Mouse (Mus musculus) heart, adult 9 months (tissue): ENCODE measurements around the gene Chrnb2.

Experiments
- DNase-seq, 2 experiments: peaks; one replicate each; pipeline ENCODE4 v3.0.0; 2022; ENCODE audit warnings: low spot score in 2 of 2

Chrnb2 gene

DNA sequence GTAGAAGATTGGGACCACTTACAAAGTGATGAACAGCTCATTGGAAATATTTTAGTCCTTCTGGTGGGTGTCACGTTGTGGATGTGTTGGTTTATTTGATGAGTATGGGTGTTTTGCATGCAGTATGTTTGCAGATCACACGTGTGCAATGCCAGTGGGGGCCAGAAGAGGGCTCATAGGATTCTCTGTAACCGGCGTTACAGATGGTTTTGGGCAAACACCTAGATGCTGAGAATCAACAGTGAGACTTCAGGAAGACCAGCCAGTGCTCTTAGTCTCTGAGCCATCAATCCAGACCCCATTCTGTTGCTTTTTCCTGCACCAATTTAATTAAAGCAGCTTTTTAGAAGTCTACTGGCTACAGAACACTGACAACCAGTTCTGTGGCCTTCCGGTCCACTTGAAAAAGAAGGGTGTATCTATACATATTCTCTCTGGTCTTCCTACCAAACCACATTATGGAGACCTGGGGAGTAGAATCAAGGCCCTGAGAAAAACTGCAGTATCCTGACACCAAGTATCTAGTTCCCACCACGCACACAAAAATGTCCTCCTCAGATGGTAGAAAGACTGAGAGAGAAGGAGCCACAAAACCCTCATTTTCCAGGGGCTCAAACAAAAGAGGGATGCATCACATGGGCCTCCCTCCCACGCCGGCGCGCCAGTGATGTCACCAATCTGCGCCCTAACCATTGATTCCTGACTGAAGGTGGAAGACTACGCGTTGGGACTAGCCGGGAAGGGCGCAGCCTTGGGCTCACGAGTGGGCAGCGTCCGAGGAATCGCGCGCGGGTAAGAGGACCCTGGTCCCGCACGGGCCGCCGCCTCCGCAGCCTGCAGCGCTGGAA, 49.8 kb downstream of the Chrnb2 start, which contains the start of gene Adar:
Adar (plus strand) TSS at position 664 of the 848 bp plus-strand sequence.
- DNase-seq, result peak; percentile 63 to 64

DNA sequence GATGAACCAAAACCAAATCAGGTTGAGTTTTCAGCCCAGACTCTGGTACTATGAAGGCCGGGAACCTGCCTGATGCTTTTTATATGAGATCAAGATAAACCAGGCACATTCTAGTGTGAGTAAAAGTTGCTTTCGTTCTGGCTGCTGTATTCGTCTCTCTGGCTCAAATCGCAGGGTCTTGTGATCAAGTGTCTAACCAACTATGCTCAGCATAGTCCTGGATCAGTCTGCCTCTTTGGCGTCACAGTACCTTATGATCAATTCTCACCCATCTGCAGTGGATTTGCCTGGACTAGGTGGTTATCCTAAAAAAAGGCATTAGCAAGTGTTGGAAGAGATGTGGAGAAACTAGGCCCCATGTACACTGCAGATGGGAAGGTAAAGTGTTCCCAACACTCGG, 60.4 kb downstream of the Chrnb2 start:
- no peak for DNase-seq

DNA sequence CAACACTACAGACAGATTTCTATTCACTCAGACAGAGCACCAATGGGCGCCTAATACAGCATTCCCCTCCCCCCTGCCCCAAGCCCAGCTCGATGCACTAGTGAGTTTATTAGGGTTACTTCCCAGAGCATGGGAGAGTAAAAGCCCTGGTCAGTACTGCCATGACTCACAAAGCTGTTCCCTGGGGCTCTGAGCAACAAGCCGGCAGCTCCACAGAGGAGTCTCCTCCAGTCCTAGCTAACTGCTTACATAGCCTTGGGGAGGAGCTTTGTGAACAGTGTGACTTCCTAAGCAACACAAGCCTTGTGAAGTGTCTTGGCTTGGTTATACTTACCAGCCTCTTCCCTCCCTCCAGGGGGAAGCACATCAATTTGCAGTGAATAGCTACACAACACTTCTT, 60.8 kb downstream of the Chrnb2 start:
- no peak for DNase-seq

DNA sequence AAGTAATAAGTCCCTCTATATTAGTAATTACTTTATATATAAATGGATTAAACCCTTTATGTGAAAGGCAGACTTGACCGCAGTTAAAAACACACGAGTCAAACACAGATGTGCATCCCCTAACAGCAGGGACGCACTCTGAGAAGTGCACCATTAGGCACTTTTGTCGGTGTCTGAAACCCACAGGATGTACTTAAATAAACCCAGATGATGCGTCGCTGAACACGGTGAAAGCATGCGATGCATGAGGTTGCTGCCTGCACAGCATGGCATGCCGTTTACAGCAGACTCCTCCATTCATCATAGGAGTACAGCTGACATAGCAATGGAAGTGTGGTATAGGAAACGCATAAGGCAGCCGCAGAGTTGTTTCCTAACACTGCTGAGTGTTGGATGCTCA, 64.0 kb downstream of the Chrnb2 start:
- DNase-seq, result no peak

DNA sequence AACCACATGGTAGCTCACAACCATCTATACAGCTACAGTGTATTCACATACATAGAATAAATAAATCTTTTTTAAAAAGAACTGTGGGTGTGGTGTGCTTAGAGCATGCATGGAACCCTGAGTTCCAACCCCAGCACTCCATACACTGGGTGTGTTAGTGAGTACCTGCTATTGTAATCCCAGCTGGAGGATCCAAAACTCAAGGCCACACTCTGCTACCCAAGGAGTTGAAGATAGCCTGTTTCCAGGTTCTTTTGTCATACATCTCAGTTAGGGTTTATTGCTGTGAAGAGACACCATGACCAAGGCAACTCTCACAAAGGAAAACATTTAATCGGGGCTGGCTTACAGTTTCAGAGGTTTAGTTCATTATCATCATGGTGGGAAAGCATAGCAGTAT, 65.5 kb downstream of the Chrnb2 start:
- no peak for DNase-seq
